Mouse (Mus musculus): ENCODE measurements at regions not wholly inside any gene's neighbourhood (a gene's known extent, or its start where the extent isn't known, plus 50 kb on each side); places are given as distances from the start of the nearest gene placed in this dataset.

DNA sequence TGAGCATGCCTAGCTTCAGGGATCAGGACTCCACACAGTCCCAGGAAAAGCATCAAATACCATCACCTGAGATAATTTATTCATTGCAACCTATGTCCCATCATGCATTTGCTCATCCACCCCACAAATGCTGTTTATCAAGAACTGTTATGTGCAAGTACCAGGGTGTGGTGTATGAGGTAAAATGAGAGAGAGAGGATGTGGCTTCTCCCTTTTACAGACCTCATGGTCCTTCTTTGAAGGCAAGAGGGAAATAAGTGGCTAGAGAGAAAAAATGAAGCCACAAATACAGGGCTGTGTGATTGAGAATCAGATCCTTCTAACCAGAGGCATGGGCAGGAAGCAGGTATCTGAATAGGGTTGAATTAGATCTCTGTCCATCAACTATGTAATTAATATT is 51.3 kb upstream of the Camk1g start:
- Histone ChIP-seq H3K27ac (ENCODE audit: low read depth, low read length) (no peak overlapping the region), H3K27me3 (replicated peaks; ENCODE audit: control insufficient read depth, insufficient read depth, low read length) (no peaks in the 10 kb centered on the region), H3K36me3 (ENCODE audit: control insufficient read depth, insufficient read depth) (no peaks in the 10 kb centered on the region), H3K9ac (ENCODE audit: low read depth, low read length) (no peak overlapping the region), H3K9me3 (ENCODE audit: control insufficient read depth) (no peaks in the 10 kb centered on the region), H3K4me1 (replicated peaks; ENCODE audit: control insufficient read depth, insufficient read depth, low read length) (peaks cover 6% of the 10 kb centered on the region; the same call in 1 of the 2 replicates), H3K4me3 (ENCODE audit: low read depth, low read length) (no peak overlapping the region), H3K4me2 (replicated peaks; ENCODE audit: low read depth) (no peak overlapping the region)
- TF ChIP-seq CTCF (IDR thresholded peaks at IDR 0.05; ENCODE audit: low read depth): no peak
- ATAC-seq: no peak

MicroRNAs in the stretch of these regions (microRNA counts, 519-probe panel; counts per million panel counts)
- 4,675 counts per million, percentile 77 among the panel's probes with 10 or more counts for microRNA mmu-miR-205

Small RNA genes lying in the stretch of these regions (microRNA-seq; reads per million reads assigned to microRNA genes)
- 628 reads per million, percentile 71 among the genes with 10 or more reads in this experiment for gene Mir205

All from intestine, postnatal 0 days (tissue).